Mouse (Mus musculus) heart, adult 9 months (tissue): ENCODE data around the gene Atp5f1.
"Not testable (repeated sequence)": the region's sequence is repeated elsewhere in the genome, so short reads cannot be mapped to it uniquely, and the experiment has no call there.

ENCODE experiments used
- DNase-seq, 2 experiments: peaks; one replicate each; pipeline ENCODE4 v3.0.0; 2022; ENCODE audit warnings: low spot score in 2 of 2

Gene Atp5f1

DNA sequence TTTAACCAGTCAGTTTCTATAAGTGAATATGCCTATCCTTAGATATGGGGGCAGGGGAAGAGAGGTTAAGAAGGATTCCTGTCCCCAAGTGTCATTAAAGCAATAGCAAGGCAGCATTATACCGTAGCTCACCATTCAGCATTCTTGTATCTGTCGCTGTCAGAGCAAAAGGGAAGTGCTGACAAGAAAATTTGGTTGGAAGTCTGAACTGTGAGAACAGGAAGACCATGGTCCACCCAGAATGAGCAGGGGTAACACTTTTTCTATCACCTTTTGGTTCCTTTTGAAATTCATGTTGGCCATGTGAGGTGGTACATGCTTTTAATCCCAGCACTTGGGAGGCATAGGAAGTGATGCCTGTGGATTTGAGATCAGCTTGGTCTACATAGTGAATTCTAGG lies 28.8 kb downstream of the Atp5f1 start:
- DNase-seq, result no peak

DNA sequence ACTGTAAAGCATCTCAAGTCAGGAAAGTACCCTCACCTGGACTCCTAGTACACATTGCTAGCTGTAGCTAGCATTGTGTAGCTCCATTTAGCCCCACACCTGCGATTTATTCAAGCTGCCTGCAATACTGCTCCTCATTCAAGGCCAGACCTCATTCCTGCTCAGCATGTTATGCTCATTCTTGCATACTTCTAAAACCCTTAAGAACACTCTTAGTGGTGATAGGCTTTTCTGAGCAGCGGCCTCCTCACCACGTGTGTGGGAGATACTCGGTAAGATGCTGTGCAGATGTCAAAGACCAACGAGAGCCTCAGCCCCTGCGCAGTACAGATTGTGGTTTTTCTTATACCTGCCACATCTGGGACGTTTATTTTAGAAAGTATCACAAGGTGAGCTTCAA lies 30.1 kb downstream of the Atp5f1 start:
- DNase-seq, result no peak

DNA sequence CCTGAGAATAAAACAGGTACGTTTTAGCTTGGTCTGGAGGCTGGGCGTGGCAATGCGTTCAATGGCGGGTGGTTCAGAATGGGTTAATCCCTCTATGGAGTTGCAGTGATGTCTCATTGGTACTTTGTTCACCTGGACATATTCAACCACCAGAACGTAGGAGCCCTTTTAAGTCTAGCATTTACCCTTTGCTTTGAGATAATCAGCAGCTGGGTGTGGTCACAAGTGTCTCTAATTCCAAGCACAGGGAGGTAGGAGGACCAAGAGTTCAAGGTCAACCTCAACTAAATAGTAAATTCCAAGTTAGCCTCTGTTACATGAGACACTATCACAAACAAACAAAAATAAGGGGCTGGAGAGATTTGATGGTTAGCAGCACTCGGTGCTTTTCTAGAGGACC lies 31.1 kb downstream of the Atp5f1 start:
- no peak for DNase-seq

DNA sequence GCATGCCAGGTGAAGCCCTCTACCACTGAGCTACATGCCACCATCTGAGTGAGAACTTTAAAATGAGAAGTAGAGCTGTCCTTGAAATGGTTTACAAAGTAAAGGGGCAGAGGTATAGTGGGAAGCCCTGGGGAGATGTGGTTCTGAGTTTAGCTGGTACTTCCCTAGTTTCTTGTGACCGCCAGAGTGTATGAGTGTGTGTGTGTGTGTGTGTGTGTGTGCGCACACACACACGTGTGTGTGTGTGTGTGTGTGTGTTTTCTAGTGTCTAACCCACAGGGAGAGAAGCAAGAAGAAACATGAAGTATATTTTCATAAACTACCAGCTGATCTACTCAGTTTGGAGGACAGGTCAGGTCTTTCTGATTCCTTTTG lies 31.7 kb downstream of the Atp5f1 start:
- no peak for DNase-seq

DNA sequence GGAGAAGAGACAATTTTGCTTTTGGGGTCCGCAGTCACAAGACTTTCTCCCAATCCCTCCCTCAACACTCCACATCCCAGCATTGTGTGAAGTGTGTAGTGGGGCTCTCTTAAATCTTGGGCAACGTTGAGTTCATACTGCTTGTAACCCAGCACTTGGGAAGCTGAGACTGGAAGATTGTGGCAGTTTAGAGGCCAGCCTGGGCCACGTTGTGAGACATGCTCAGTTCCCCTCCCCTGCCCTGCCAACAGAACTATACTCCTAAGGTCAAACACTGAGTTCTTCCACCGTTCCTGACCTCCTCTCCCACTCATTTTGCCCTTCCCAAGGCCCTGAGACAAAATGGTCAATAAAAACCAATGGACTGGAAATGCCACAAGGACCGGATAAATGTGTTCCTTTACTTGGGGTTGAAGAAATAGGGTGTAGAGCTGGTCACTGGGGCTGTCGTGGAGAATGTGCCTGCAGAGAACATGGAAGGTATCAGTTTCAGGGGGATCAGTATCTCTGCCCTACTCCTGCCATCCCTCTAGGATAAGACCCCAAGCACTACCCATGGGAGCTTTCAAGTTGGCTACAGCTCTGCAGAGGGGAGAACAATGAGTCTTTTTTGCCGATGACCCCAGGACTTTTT lies 32.2 kb downstream of the Atp5f1 start:
- no peak for DNase-seq

GRCm38 (mm10) chr3:105924616-105925015 lies 35.3 kb downstream of the Atp5f1 start:
- DNase-seq, result no peak

GRCm38 (mm10) chr3:105921959-105922358 lies 37.9 kb downstream of the Atp5f1 start:
- DNase-seq, result no peak

DNA sequence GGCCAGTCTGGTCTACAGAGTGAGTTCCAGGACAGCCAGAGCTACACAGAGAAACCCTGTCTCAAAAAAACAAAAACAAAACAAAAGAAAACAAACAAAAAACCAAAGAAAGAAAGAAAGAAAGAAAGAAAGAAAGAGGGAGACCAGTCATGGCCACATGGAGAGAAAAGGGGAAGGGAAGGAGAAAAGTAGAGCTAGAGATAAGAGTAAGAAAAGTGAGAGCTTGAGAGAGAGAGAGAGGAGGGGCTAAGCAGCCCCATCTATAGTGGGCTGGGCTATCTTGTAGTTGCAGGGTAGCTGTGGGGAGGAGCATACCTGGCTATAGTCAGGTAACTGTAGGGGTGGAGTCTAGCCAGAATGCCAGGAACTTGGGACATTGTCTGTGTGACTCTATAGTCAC lies 39.2 kb downstream of the Atp5f1 start:
- DNase-seq, result not testable (repeated sequence)

DNA sequence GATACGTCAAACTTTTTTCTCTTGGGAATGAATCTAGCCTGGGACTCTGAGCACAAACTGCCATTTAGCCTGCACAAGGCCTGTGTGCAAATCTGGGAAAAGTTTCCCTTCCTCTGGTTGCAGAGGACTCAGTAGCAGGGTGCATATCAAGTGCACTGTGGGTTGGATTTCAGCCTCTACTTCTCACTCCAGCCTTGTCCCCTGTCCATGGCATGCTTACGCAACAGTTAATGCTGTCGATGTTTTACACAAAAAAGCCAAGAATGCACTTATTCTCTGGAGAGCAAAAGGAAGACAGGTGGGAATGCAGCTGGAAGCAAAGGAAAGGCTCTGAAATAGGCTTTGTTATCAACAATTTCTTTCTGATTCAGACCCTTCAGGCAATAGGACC lies 41.5 kb downstream of the Atp5f1 start:
- no peak for DNase-seq

DNA sequence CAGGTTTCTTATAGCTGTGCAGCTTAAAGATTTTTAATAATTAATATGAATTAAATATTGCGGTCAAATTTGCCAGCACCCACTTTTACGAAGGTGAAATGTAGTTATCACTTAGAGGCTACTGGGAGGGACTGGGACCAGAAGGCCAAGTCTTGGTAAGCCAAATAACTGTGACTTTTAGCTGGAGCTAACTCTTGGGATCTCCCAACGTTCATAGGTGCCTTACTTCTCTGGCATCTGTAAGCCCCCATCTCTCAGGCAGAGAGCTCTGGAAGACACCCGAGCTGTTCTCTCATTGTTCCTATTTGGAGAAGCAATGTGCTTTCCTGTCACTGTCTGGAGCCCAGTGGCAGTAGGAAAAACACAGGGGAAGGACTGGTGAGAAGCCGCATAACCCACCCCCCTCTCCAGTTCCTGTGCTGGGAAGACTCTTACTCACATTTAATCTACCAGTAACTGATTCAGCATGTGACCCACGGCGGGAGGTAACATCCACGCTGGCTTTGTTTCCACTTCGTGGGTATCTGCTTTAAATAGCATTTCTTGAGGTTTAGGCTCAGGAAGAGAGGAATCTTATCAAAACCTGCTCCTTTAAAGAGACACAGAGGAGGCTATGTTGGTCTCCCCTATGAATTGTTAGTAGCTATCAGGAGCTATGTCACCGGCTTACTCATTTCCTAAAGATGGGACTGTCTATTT lies 42.1 kb downstream of the Atp5f1 start:
- no peak for DNase-seq

- not testable (repeated sequence) for DNase-seq
Measured at GRCm38 (mm10) chr3:105916455-105916854, 43.4 kb downstream of the Atp5f1 start.

DNA sequence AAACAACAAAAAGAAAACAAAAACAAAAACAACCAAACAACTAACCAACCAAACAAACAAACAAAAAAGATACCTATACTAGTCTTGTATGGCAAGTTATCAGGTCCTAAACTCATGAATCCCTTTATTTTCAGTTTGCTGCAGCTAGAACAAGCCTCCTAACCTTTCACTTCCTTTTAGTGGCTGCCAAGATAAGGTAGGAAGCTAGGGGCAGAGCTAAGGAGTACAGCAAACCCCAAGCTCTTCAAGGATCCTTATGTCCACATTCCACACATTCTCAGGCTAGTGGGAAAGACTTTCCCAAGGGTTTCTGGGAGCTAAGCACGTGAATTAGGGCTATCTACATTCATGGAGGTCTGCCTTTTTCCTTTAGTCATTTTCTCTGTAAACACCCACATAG lies 44.6 kb downstream of the Atp5f1 start:
- DNase-seq, result no peak

DNA sequence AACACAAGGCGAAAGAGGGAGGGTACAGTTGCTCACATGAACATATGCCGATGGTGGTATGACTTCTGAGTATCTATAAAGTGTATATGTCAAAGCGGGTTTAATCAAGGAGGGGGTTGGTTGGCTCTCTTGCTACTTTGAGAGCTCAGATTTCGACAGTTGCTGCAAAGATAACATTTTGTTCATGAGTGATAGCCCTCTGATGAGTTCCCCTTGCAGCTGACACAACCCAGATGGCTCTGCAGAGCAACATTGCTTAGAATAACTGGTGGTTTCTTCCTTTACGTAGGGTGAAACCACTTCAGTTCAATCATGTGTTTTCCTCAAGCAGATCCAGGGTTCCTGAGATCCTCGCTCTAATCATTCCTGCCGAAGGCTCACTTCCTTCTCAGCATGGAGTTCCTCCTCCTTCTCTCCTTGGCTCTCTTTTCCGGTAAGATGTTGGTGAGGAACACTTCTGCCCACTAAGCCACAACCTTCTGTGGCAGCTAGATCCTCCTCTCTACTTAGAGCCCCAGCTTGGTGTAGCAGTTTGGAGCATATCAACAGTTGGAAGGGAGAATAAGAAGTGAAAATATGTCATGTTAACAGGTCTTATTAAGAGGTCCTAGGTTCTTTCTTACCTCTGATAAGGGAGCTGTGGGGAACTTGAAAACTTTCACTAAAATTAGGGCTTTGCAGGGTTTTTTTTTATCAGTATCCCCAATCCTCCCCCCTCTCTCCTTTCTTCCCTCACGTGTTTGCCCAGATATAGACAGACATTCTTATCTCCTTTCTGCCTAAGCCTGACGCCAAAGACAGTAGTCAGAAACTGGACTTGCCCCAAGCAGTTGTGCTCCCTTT lies 45.8 kb downstream of the Atp5f1 start:
- DNase-seq, result no peak

DNA sequence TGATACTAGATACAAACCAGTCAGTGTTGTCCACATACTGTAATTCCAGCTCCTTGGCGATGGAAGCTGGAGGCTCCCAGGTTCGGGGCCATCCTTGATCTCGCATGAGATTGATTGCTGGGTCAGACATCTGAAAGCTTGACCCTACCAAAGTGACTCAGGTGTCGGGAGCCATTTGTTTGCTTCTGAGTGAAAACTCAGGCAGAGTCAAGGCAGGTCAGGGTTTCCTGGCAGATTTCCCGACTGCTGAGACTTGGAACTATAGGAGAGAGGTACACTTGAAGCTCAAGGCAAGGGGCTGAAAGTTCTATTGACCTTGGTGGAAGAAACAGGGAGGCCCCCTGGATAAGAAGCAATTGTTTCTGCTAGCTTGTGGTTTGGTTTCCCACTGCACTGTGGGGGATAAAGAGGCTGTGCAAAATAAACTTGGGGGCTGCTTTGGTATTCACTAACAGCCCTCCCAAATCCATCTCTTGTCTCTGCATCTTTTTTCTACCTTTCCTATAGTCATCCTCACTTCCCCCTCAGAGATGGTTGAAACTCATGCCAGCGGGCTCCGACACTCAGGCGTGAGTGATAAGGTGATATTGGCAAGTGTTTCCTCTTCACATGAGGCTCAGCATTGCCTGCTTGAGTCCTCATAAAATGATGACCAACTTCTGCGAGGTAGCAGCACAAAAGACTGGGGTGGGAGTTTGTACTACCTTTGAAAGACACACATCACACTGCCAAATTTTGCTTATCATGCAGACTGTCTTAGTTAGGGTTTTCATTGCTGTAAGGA lies 47.6 kb downstream of the Atp5f1 start:
- DNase-seq, result no peak

- no peak for DNase-seq
Measured at GRCm38 (mm10) chr3:105910519-105911190, 49.2 kb downstream of the Atp5f1 start.

GRCm38 (mm10) chr3:105908976-105909375 lies 50.9 kb downstream of the Atp5f1 start:
- no peak for DNase-seq

DNA sequence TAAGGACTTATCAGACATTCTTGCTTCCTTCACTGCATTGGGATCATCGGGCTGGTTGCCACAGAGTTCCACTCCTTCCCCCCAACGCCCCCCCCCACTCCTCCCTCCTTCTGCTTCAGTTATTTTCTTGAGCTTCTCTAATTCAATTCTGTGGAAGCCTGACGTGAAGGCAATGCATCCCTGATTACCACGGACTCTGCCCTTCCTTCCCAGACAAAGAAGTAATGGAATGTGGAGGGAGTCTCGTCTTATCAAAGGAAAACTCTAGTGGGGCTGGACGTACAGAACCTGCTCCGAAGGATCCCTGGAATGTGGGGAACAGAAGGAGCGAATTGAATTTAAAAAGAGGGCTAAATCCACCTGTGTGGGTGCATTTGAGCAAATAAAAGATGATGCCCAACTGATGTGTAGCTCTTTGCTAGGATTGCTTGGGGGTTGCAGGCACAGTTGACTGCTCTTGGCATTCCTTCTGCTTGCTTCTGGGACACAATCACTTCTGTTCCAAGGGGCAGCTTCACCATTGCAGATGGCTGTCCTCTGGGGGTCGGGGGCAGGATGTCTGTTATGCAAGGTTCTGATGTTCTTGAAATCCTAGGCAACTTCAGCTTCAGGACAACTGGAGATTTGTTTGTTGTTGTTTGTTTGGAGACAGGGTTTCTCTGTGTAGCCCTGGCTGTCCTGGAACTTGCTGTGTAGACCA lies 51.8 kb downstream of the Atp5f1 start:
- no peak for DNase-seq

- no peak for DNase-seq
Measured at GRCm38 (mm10) chr3:105904721-105905120, 55.2 kb downstream of the Atp5f1 start.

DNA sequence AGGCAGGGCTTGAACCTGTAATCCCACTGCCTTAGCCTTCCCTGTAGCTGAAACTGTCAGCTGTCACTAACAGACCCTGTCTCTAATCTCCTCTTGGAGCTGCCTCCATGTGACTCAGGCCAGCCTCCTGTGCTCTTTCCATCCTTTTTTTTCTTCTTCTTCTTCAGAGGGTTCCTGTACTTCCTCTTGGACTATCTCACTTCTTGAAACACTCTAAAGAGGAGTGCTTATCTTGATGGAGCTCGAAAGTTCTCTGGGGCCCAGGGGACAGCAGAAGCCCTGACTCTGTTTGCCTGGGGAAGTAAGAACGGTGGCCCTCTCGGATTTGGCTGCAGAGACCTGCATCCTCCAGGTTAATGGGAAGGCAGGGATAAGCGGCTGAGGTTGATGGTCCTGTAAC lies 55.7 kb downstream of the Atp5f1 start:
- no peak for DNase-seq

- no peak for DNase-seq
Measured at GRCm38 (mm10) chr3:105901468-105901867, 58.4 kb downstream of the Atp5f1 start.

DNA sequence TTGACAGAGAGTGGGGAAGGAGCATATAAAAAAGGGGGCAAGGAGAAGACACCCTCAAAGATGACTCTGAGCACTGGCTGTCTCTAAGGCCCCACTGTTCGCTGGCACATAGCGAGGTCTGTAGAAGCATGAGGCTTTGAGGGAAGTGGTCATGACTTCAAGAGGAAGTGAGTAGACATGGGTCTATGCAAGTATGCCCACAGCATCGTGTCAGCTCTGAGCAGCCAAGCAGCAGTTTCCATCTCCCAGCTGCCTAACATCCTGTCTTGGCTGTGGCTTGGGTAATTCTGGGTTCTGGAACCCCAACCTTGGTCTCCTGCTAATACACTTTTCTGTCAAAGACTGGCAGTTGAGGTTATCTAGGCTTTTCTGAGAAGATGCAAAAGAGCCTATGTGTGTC lies 59.2 kb downstream of the Atp5f1 start:
- no peak for DNase-seq
